Mouse (Mus musculus): ENCODE measurements around the gene Nedd8. TPM values are rescaled to one million over a fixed set of nuclear protein-coding genes. Genes with fewer than 3 reads are reported as not detected.

Nedd8 gene
- polyA plus RNA-seq, 1 experiment from 2014 or later = 471 TPM

GRCm38 (mm10) chr14:55707397-55707796 lies 35.5 kb upstream of the Nedd8 start:
- peaks cover 21% of the 10 kb centered on the region for H3K27me3 ChIP-seq (replicated peaks)
- no peak overlapping the region for H3K9ac ChIP-seq
- ATAC-seq (ENCODE audit: extremely low read depth, insufficient number of reproducible peaks, low FRiP score, low TSS enrichment) = no peak
- H3K4me3 ChIP-seq = no peak overlapping the region
- no peak overlapping the region for H3K4me2 ChIP-seq
- H3K9me3 ChIP-seq = no peaks in the 10 kb centered on the region
- WGBS = 54% methylated on average over 5 of the region's 5 CpGs
- H3K4me1 ChIP-seq = no peaks in the 10 kb centered on the region
- H3K27ac ChIP-seq (replicated peaks) = no peak overlapping the region
- no peaks in the 10 kb centered on the region for H3K36me3 ChIP-seq

GRCm38 (mm10) chr14:55706051-55706600 lies 34.2 kb upstream of the Nedd8 start:
- no peak for ATAC-seq (ENCODE audit: extremely low read depth, insufficient number of reproducible peaks, low FRiP score, low TSS enrichment)
- Histone ChIP-seq H3K9me3 (no peaks in the 10 kb centered on the region), H3K27ac (replicated peaks) (no peak overlapping the region), H3K4me2 (no peak overlapping the region), H3K9ac (no peak overlapping the region), H3K4me3 (no peak overlapping the region), H3K36me3 (no peaks in the 10 kb centered on the region), H3K27me3 (replicated peaks) (peaks cover 8% of the 10 kb centered on the region), H3K4me1 (no peaks in the 10 kb centered on the region)
- 75% methylated on average over 8 of the region's 8 CpGs for WGBS

DNA sequence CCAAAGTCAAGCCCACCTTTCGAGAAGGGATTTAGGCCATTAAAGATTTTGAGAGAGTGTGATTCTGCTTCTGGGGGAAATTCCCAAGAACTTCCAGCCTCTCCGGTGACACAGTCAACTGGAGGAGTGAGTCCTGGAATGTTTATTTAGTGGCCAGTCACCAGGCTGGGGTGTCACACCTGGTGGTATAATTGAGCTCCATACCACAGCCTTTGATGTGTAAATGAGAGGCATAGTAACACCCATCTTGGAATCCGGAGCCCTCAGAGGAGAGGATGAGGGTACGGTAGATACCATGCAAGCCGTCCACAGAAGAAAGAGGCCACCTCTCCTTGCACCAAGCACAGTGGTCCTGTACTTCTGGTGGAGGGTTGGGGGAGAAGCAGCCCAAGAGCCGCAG lies 30.8 kb upstream of the Nedd8 start:
- 55% methylated on average over 6 of the region's 6 CpGs for WGBS
- H3K36me3 ChIP-seq = no peaks in the 10 kb centered on the region
- H3K27ac ChIP-seq (replicated peaks) = no peak overlapping the region
- no peaks in the 10 kb centered on the region for H3K9me3 ChIP-seq
- no peaks in the 10 kb centered on the region for H3K4me1 ChIP-seq
- no peak for ATAC-seq (ENCODE audit: extremely low read depth, insufficient number of reproducible peaks, low FRiP score, low TSS enrichment)
- H3K9ac ChIP-seq = no peak overlapping the region
- peaks cover 16% of the 10 kb centered on the region; the same call in 1 of the 2 replicates for H3K27me3 ChIP-seq (replicated peaks)
- H3K4me3 ChIP-seq = no peak overlapping the region
- no peak overlapping the region for H3K4me2 ChIP-seq

DNA sequence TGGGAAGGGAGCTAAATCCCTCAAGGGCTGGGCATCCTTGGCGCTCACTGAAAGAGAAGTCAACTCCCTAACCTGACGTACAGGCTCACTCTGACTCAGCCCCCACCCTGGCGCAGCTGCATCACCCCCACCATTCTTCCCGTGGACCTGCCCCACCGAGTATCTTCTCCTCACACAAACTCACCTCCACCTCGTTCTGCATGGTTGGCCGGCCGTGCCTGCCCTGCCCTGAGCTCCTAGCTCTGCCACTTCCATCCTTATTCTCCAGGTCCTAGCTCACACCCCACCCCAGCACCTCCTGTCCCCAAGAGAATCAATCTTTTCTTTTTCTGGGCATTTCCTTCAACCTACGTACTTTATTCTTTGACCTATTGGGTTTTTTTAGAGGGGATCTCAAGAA lies 29.2 kb upstream of the Nedd8 start:
- 49% methylated on average over 9 of the region's 9 CpGs for WGBS
- H3K36me3 ChIP-seq = no peaks in the 10 kb centered on the region

GRCm38 (mm10) chr14:55697226-55697625 lies 25.3 kb upstream of the Nedd8 start:
- H3K9ac ChIP-seq = no peak overlapping the region
- H3K4me3 ChIP-seq = no peak overlapping the region
- no peaks in the 10 kb centered on the region for H3K36me3 ChIP-seq
- no peaks in the 10 kb centered on the region for H3K9me3 ChIP-seq
- ATAC-seq (ENCODE audit: extremely low read depth, insufficient number of reproducible peaks, low FRiP score, low TSS enrichment) = no peak
- 0 out of 2 replicates have a peak, but pooled peaks cover 9% of the 10 kb centered on the region for H3K27me3 ChIP-seq (replicated peaks)
- H3K4me1 ChIP-seq = no peaks in the 10 kb centered on the region
- no peak overlapping the region for H3K27ac ChIP-seq (replicated peaks)
- 66% methylated on average over 4 of the region's 4 CpGs for WGBS
- H3K4me2 ChIP-seq = no peak overlapping the region

More for the DNA sequence above, 29.2 kb upstream of the Nedd8 start:
- H3K27me3 ChIP-seq (replicated peaks) = peaks cover 16% of the 10 kb centered on the region; the same call in 1 of the 2 replicates
- ATAC-seq (ENCODE audit: extremely low read depth, insufficient number of reproducible peaks, low FRiP score, low TSS enrichment) = no peak
- H3K9me3 ChIP-seq = no peaks in the 10 kb centered on the region
- H3K4me2 ChIP-seq = no peak overlapping the region
- H3K4me3 ChIP-seq = no peak overlapping the region
- no peak overlapping the region for H3K9ac ChIP-seq
- H3K4me1 ChIP-seq = no peaks in the 10 kb centered on the region
- no peak overlapping the region for H3K27ac ChIP-seq (replicated peaks)

- Histone ChIP-seq H3K36me3 (no peaks in the 10 kb centered on the region), H3K27me3 (replicated peaks) (0 out of 2 replicates have a peak, but pooled peaks cover 3% of the 10 kb centered on the region), H3K9ac (no peak overlapping the region), H3K4me2 (no peak overlapping the region), H3K9me3 (no peaks in the 10 kb centered on the region), H3K4me3 (no peak overlapping the region), H3K27ac (replicated peaks) (no peak overlapping the region), H3K4me1 (no peaks in the 10 kb centered on the region)
- ATAC-seq (ENCODE audit: extremely low read depth, insufficient number of reproducible peaks, low FRiP score, low TSS enrichment) = no peak
- WGBS = 76% methylated on average over 10 of the region's 10 CpGs
These were observed 17.5 kb upstream of the Nedd8 start for GRCm38 (mm10) chr14:55689433-55689832.

DNA sequence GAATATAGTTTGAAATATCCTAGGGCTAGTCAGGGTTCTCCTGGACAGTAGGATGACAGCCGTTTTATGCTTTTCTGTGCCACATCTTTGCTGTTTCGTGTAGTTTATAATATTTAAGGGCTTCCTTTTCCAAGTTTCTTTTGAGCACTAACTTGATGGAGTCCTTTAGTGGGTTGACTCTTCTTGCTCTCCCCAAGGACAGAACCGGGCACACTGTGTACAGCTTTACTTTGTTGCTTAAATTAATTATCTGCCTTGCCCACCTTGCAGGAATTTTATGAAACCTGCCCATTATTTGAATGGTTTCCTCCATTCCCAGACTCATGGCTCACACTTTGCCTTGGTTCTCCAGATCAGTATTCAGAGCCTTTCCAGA lies 10.2 kb upstream of the Nedd8 start:
- no peaks in the 10 kb centered on the region for H3K9me3 ChIP-seq
- H3K9ac ChIP-seq = peak overlapping the region; percentile 93
- no peak for ATAC-seq (ENCODE audit: extremely low read depth, insufficient number of reproducible peaks, low FRiP score, low TSS enrichment)
- 16% methylated on average over 3 of the region's 3 CpGs for WGBS
- peak overlapping the region; percentile 89 for H3K27ac ChIP-seq (replicated peaks)
- peaks cover 17% of the 10 kb centered on the region for H3K4me1 ChIP-seq
- peak overlapping the region; percentile 86 for H3K4me3 ChIP-seq
- H3K4me2 ChIP-seq = peak overlapping the region; percentile 84
- peaks cover 35% of the 10 kb centered on the region for H3K36me3 ChIP-seq
- no peaks in the 10 kb centered on the region for H3K27me3 ChIP-seq (replicated peaks)

GRCm38 (mm10) chr14:55681160-55682117 lies 9.5 kb upstream of the Nedd8 start, which contains the start of gene Tinf2:
Tinf2 (minus strand) TSS chr14:55681820.
- Histone ChIP-seq H3K27me3 (replicated peaks) (no peaks in the 10 kb centered on the region), H3K36me3 (peaks cover 42% of the 10 kb centered on the region), H3K4me2 (peak within 1 kb of the TSS; percentile 84), H3K9me3 (no peaks in the 10 kb centered on the region), H3K4me3 (peak within 1 kb of the TSS; percentile 86), H3K9ac (peak within 1 kb of the TSS; percentile 93), H3K4me1 (peaks cover 17% of the 10 kb centered on the region), H3K27ac (replicated peaks) (peak within 1 kb of the TSS; percentile 89)
- ATAC-seq (ENCODE audit: extremely low read depth, insufficient number of reproducible peaks, low FRiP score, low TSS enrichment) = peak; percentile 97
- WGBS = under 1% methylated on average over 66 of the region's 66 CpGs

GRCm38 (mm10) chr14:55677615-55678014 lies 5.7 kb upstream of the Nedd8 start:
- Histone ChIP-seq H3K36me3 (peaks cover 61% of the 10 kb centered on the region), H3K27me3 (replicated peaks) (no peaks in the 10 kb centered on the region), H3K27ac (replicated peaks) (no peak overlapping the region), H3K9me3 (no peaks in the 10 kb centered on the region), H3K4me3 (no peak overlapping the region), H3K9ac (no peak overlapping the region), H3K4me1 (peaks cover 21% of the 10 kb centered on the region), H3K4me2 (no peak overlapping the region)
- WGBS = 87% methylated on average over 4 of the region's 4 CpGs
- no peak for ATAC-seq (ENCODE audit: extremely low read depth, insufficient number of reproducible peaks, low FRiP score, low TSS enrichment)

DNA sequence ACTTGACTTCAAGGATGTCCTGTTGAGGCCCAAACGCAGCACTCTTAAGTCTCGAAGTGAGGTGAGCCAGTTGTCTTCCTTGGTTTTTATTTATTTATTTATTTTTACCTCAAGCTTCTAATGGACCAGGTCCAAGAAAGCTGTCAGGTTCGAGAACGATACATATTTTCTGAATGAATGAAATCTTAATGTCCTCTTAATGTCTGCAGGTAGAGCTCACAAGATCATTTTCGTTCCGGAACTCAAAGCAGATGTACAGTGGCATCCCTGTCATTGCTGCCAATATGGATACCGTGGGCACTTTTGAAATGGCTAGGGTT lies 777 bp upstream of the Nedd8 start:
- peak overlapping the region; percentile 83; the same call in 1 of the 2 replicates for H3K27ac ChIP-seq (replicated peaks)

DNA sequence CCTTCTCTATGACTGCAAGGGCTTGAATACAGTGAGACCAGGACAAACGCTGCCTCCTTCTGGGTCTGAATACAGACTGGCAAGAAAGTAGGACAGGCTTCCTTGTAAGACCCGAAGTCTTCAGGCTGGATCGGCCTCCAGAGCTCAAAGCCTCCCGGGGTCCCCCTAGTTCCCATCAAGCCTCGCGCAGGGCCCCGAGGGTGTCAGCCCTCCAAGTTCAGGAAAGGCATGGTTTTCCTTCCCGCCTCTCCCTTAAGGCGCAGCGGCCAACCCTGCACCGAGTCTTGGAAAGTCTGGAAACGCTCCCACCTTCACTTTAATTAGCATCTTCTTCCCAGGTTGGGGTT lies 465 bp downstream of the Nedd8 start:
- H3K27me3 ChIP-seq (replicated peaks) = no peaks in the 10 kb centered on the region
- peak overlapping the region; percentile 88 for H3K4me2 ChIP-seq
- H3K27ac ChIP-seq (replicated peaks) = peak overlapping the region; percentile 83
- no peaks in the 10 kb centered on the region for H3K9me3 ChIP-seq
- 0% methylated on average over 12 of the region's 12 CpGs for WGBS
- peak overlapping the region; percentile 83 for H3K4me3 ChIP-seq
- H3K36me3 ChIP-seq = peaks cover 36% of the 10 kb centered on the region
- H3K4me1 ChIP-seq = peaks cover 22% of the 10 kb centered on the region
- H3K9ac ChIP-seq = peak overlapping the region; percentile 91
- ATAC-seq (ENCODE audit: extremely low read depth, insufficient number of reproducible peaks, low FRiP score, low TSS enrichment) = peak; percentile 22; the same call in 1 of the 2 replicates

More for the DNA sequence above, 777 bp upstream of the Nedd8 start:
- no peak for ATAC-seq (ENCODE audit: extremely low read depth, insufficient number of reproducible peaks, low FRiP score, low TSS enrichment)
- Histone ChIP-seq H3K9me3 (no peaks in the 10 kb centered on the region), H3K27me3 (replicated peaks) (no peaks in the 10 kb centered on the region), H3K36me3 (peaks cover 44% of the 10 kb centered on the region), H3K9ac (peak overlapping the region; percentile 91), H3K4me3 (peak overlapping the region; percentile 83), H3K4me2 (peak overlapping the region; percentile 88), H3K4me1 (peaks cover 22% of the 10 kb centered on the region)
- WGBS = 68% methylated on average over 7 of the region's 7 CpGs
